Mouse (Mus musculus) embryo, embryonic 10.5 days (tissue): ENCODE data around the gene Sh3bgrl2.
A peak's percentile ranks its signal among the peaks of the same experiment; 100 is the strongest.

Experiments used
- DNase-seq: peaks from one replicate; pipeline ENCODE4 v3.0.0-alpha.2; 2015; ENCODE audit warnings: low spot score

The Sh3bgrl2 gene

GRCm38 (mm10) chr9:83631920-83632319 lies 83.8 kb downstream of the Sh3bgrl2 start:
- DNase-seq = no peak

GRCm38 (mm10) chr9:83634703-83635102 lies 86.6 kb downstream of the Sh3bgrl2 start:
- no peak for DNase-seq

DNA sequence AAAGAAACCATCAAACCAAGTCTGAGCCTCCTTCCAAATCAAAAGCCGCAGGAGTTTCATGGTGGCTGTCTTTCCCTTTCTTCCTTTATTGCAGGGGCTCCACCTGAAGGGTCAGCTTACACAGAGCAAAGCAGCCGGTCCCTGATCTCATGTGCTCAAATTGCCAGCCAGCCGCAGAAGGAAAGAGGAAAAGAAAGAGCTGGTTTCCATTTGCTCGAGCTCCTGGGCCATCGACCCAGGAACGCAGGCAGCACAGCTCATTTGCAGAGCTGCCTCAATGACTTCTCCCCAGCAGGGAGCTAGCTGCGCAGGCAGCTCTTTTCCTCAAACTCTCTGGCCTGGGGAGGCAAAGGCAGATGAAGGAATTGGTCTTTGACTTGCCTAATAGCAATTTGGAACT lies 87.9 kb downstream of the Sh3bgrl2 start:
- peak; percentile 59 for DNase-seq

DNA sequence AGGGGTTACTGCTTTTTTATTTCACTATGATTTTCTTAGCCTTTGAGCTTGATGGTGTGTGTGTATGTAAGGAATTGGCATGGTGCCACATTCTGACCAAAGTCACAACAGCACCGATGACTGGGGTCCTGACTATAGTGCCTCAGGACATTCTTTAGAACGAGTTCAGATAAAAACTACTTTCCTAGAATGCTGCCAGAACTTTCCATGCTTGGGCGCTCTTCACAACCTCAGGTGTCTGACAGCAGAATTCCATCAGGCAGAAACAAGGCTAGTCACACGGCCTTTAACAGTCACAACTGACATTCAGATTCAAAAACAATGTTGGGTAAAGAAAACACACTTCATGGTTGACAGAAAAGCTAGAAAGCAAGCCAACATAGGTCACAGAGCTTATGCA lies 95.0 kb downstream of the Sh3bgrl2 start:
- DNase-seq = no peak

GRCm38 (mm10) chr9:83643833-83644232 lies 95.7 kb downstream of the Sh3bgrl2 start:
- no peak for DNase-seq

DNA sequence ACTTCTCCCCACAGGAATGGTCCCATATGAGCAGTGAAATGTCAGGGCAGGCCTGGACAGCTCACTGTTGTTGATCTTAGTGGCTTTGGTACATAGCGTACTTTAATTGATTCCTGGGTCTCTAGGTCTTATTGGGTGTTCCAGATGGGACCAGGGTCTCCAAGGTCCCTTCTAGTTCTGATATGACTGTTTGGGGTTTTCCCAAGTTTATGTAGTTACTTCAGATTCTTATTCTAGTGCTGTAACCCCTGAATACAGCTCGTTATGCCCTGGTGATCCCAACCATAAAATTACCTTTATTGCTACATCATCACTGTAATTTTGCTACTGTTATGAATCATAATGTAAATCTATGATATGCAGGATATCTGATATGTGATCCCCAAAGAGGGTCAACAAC lies 98.1 kb downstream of the Sh3bgrl2 start:
- no peak for DNase-seq

- no peak for DNase-seq
Measured at GRCm38 (mm10) chr9:83646691-83647090, 98.6 kb downstream of the Sh3bgrl2 start.

DNA sequence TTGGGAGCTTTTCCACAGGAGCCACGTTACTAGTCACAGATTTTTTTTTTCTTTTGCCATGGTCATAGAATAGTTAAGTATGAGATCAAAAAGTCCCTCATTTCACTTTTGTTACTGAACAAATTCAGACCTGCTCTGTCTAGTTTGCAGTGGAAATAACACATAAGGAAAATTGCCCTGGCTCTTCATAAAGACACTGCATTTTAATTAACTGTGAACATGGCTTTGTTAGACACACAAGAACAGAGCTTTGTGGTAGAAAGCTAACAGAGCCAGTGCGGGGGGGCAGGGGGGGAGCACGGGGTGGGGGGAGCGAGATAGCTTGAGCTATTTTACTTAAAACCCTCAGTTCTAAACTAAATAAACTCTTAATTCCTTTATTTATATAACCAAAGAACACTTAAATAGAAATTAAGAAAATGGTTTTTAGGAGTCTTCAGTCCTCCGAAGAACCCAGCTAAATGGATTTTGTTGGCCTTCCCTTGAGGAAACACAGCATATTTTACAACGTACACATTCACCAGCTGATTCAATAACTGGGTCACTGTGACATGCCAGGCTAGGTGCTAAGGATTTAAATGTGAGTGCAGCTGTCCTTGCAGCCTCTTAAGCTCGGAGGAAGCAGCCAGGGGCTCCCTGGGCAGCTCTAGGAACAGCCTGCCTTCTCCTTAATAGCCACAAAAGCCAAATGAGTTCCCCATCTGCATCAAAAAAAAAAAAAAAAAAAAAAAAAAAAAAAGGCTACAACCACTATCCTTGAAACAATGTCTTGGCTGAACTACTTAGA lies 100.0 kb downstream of the Sh3bgrl2 start:
- DNase-seq = peak; percentile 36

DNA sequence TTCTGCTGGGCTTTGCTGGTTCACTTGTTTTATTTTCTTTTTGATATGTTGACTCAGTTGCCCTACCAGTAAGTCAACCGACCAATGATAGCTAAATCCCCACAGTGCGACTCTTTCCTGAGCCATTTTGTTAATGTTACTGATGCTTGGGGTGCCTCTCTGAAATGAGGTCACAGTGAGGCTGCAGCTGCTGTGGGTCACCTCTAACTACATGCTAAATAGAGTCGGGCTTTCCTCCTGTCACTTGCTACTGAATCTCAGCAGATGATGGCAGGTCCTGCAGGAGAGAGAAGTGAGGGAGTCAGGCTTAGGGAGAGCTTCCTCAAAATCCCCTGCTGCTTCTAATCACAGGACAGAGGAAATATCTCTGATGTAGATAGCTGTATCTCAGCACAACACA lies 100.6 kb downstream of the Sh3bgrl2 start:
- no peak for DNase-seq

GRCm38 (mm10) chr9:83652015-83652414 lies 103.9 kb downstream of the Sh3bgrl2 start:
- no peak for DNase-seq

GRCm38 (mm10) chr9:83652590-83653172 lies 104.6 kb downstream of the Sh3bgrl2 start:
- DNase-seq = peak; percentile 56

DNA sequence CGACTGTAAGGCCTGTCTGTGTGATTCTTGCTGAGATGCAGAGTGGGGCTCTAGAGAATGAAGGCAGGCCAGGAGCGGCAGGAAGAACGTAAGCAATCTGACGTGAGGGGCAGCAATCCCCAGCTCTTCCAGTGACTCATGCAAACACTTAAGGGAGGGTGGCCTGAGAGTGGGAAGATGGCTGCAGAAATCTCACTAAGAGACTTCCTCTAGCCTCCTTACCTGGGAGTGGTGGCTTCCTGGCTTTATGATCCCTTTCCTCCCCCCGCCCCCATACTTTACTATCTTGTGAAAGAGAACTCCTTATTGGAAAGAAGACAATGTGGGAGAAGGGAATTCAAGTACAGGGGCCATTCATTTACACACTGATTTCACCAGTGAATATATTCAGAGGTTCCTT lies 106.5 kb downstream of the Sh3bgrl2 start:
- no peak for DNase-seq

DNA sequence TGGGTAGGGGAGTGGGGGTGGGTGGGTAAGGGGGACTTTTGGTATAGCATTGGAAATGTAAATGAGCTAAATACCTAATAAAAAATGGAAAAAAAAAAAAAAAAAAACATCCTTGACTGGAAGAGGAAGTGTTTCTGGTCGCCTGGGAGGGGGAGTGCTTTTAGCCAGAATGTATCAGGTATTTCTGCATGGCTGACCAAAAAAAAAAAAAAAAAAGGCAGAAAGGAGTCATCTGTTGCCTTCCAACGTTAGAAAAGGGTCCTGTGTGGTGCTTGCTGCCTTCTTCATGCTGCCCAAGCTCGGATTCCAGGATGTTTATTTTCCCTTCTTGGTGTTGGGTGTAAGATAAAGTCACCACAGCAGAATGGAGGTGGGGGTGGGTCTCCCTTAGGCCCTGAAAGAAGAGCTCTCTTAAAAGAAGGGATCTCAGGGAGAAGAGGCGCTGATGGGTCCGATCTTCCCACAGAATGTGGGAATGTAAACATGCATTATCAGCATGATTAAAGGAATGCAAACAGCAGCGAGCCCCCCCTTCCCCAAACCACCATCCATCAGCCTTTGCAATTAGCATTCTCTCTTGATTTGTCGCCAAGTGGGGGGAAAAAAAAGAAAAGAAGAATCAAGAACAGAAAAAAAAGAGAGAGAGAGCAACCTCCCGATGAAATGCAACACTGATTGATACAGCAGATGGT lies 109.0 kb downstream of the Sh3bgrl2 start:
- peak; percentile 14 for DNase-seq

DNA sequence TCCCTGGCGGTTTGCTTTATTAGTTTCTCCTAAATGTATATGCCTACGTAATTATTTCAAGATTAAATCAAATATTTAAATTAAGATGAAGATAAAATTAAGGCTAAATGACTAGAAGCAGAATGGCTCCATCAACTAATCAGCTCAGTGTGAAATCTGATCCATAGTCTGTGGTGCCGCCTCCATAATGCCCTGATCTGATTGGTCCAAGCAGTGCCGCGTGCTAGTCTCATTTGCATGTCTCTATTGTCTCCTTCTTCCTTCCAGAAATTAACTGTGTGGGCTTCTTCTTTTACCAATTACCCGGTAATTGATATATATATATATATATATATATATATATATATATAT lies 109.5 kb downstream of the Sh3bgrl2 start:
- DNase-seq = peak; percentile 39

GRCm38 (mm10) chr9:83659081-83659480 lies 111.0 kb downstream of the Sh3bgrl2 start:
- no peak for DNase-seq

DNA sequence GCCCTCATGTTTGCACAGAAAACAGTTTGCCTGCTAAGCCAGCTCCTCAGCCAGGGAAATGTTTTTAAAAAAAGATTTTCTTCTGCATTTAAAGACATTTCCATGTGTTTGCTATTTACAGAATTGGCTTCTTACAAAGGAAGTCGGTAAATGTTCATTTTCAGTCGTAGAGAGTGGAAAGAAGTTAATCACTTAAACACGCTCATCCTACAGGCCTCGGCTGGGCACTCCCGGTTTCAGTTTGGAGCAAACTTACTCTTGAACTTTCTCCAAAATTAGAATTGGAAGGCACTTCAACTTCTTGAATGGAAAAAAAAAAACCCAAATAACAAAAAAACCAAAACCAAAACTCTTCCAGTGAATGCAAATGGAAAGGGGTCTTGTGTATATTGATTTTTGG lies 113.7 kb downstream of the Sh3bgrl2 start:
- DNase-seq = no peak

GRCm38 (mm10) chr9:83663981-83664897 lies 116.1 kb downstream of the Sh3bgrl2 start:
- peak; percentile 68 for DNase-seq

DNA sequence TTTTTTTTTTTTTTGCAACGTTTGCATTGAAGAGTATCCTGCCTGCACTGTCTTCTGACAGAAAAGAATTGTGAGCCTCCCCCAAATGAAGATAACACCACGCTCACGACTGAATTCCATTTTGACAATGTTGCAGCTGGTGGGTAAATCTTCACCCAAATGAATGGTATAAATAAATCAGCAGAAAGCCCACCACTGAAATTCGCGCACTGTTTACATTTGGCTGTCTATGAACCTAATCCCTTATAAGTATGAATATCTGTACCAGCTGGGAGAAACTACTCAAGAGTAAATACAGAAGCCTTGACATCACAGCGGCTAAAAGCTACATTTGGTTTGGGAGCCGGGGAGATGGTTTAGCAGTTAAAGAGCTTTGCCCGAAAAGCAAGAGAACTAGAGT lies 116.8 kb downstream of the Sh3bgrl2 start:
- DNase-seq = peak; percentile 15

GRCm38 (mm10) chr9:83667031-83667430 lies 118.9 kb downstream of the Sh3bgrl2 start:
- no peak for DNase-seq

DNA sequence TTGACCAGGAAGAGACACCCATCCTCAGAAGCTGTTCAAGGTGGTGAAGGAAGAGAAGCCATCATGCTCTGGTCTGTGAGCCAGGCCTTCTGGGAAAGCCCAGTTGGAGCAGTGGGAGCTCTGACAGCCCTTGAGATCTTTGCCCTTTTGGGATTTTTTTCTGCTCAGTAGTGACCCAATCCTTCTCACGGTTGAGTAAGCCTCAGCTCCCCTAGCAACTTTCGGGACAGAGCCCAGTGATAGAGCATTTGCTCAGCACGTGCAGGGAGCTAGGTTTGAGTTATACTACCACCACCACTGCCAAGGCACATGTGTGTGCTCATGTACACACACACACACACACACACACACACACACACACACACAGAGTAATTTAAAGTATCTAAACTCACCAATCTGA lies 131.5 kb downstream of the Sh3bgrl2 start:
- no peak for DNase-seq

- no peak for DNase-seq
Measured at GRCm38 (mm10) chr9:83681661-83682655, 133.8 kb downstream of the Sh3bgrl2 start.
